Mouse (Mus musculus) neural tube, embryonic 10.5 days (tissue): ENCODE data around the gene Inava.

Experiments used
- DNase-seq: peaks from one replicate; pipeline ENCODE4 v3.0.0-alpha.2; 2017; ENCODE audit warnings: low spot score; ENCODE audit errors: extremely low spot score

Inava gene

DNA sequence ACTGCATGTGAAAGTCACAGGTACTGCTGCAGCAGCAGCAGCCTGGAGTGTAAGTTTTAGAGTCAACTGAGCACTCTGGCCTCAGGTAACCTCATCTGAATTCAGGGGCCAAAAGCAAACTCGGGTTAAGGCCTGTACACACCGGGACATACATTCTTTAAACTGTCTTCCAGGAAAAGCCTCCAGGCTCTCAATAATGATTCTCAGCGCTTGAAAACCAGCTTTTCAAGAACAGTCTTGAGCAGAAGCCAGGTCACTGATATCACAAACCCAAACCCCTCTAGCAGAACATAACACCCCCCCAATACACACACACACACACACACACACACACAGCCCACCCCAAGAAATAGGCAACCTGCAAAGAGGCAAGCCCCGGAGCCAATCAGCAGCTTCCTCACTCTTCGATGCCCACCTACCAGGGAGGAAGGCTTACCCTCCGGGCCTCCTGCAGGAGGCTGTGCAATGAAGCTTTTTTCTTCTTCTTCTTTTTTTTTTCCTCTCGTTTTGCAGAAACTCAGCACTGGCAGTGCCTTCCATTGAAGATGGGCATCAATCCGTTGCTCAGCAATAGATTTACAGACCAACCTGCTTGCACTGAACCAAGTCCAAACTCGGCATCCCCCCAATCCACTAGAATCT, 1.7 kb downstream of the Inava start:
- peak; percentile 44 for DNase-seq

DNA sequence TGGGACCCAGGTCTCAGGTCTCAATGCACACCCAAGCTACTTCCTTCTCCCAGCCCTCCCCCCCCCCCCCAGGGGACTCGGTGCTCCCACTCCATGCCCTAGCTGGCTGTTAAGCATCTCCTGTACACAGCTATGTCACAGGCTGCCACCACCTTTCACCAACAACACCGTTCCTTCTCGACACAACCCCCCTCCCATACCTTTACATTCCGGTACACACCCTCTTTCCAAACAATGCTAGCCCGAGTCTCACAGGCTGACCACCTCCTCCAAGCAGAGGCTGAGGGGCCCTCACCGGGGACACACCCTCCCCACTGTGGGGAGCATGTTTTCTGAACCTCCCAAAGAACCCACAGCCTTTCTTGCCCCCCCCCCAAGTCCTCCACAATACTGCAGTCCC, 2.5 kb downstream of the Inava start:
- peak; percentile 26 for DNase-seq

DNA sequence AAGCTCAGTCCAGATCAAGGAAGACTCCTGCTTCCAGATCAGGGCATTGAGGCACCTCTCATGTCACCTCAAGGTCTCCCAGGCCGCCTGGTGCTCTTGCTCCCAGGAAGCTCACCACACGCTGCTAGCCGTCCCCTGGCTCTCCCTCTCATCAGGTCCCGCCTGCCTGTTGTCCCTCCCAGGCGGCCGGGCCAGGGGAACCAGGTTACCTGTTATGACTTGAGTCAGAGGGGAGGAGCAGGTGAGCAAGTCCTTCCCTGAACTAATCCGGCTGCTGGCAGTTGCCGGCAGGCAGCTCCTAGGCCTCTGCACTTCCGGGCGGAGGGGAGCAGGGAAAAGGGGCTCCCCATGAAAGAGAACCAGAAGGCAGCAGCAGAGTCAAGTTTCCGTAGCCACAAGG, 3.9 kb downstream of the Inava start:
- DNase-seq: peak; percentile 29

DNA sequence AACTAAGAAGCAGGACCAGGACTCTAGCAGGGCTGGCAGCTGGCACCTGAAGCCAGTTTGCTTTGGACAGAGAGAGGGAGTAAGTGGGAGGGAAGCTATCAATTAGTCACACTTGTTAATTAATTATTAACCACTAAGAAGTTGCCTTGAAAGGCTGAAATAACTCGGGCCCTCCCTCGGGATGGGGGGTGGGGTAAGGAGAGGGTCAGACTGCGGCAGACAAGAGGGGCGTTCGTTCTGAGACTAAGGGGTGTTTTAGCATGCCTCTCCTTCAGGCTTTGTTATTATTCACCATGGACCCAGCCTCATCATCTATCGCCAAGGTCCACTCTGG, 5.1 kb downstream of the Inava start:
- peak; percentile 26 for DNase-seq

DNA sequence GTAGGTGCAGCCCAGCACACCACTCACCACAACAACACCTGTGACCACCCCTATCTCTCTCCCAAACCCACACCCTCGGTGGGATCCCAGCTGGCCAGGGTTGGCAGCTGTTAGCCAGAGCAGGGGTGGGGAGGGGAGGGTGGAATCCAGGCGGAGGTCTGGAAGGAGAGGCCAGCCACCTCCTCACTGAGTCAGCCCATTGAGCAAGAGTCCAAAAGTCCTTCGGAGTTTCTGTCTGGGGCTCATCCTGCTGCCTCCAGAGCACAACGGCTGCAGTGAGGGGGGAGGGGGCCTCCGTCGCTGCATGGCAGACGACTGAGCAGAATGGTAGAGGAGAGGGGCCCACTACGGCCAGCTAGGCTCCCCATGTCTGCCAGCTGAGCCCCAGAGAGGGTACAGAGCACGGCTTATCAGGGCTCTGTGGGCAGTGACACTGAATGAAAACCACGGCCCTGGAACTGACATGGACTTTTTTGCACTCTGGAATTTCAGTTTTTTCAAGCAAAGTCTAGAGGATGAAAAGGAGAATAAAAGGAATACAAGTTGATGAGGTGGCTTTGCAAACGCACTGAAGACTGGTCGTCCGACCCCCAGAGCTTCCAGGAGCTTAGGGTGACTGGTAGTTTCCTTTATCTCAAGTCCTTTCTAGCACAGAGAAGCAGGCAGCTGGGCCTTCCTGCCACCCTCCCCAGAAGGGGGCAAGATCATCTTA, 5.6 kb downstream of the Inava start:
- DNase-seq: peak; percentile 31

DNA sequence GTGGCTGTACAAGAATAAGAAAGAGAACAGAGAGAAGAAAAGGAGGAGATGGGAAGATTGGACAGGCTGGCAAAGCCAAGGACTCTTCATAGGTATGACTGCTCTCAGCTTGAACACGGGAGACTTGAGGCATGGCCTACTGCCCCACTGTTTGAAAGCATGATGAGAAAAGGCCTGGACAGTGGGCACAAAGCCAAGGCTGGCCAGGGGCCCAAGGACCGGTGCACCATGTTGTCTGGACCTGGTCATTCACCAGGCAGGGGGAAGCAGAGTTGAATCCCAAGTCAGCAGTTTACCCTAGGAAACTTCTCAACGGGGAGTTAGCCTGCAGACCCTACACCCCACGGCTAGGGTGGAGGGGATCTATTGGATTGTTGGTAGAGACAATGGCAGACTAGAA, 6.2 kb downstream of the Inava start:
- no peak for DNase-seq

DNA sequence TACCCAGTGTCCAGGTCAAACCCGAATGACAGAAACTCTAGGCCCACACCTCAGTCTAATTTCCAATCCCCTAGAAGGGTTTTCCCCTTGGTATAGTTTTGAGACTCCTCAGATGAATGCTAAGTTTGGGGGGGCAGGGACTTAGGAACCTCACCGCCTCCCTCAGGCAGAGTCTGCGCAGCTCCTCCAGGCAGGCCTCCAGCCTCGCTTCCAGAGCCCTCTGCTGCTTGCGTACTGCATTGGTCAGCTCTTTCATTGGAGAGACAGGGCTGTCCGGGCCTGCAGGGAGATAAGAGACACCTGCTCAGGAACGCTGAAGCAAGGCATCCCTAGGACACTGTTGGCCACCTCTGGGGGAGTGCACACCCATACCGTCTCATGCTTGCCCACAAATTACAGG, 7.4 kb downstream of the Inava start:
- no peak for DNase-seq

DNA sequence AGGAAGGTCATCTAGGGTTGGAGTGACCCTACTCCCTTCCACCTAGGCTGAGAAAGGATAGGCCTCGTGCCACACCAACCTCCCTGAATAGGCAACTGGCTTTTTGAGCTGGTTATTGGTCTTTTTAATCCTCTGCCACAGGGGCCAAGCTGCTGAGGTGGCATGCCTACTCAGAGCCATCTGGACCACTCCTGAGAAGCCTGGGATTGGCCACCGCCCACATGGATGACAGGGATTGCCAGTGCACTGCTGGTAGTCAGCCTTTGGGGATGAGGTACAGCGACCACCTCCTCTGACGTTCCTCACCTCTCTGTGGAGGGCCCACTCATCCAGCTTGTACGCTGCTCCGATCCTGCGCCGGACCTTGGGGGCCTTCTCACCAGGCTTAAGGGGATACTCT, 8.2 kb downstream of the Inava start:
- DNase-seq: no peak

DNA sequence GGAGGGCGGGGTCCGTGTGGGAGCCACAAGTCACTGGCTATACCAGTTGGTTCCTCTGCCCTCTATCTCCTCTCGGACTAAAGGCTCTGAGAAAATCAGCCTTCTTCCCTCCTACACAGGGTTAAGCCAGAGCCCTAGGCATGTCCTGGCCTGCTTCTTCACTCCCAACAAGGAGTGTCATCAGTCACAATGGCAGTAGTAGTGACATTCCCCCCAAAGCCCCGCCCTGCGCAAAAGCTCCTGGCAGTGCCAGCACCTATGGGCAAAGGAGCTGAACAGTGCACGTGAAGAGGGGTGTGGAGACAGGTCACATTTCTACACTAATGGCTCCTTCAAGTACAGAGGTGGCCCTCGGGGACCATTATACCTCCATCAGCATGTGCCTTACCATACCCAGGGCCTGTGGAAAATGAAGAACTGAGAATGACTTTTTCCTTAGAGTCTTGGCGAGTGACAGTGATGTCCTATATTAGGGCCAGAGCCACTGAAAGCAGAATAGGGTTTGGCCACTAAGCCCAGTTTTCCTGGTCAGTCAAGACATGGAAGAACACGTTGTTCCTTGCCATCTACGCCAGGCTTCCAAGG, 10.2 kb downstream of the Inava start:
- no peak for DNase-seq

DNA sequence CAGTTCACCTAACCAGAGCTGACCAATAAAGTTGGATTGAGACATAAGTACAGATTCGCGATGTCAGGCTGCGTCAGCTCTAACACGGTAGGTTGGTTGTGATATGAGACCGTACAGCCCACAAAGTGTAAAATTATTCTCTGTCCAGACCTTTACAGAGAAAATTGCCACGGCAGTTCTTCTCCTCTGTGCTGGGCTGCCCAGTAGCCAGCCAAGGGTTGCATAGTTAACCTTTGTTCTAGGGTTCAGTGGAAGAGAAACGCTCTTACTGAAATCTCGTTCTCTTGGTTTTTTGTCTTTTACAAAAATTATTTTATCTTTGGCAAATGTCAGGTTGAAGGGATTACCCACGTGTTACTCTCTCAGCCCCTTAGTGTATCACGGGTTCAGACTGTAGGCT, 11.7 kb downstream of the Inava start:
- no peak for DNase-seq

DNA sequence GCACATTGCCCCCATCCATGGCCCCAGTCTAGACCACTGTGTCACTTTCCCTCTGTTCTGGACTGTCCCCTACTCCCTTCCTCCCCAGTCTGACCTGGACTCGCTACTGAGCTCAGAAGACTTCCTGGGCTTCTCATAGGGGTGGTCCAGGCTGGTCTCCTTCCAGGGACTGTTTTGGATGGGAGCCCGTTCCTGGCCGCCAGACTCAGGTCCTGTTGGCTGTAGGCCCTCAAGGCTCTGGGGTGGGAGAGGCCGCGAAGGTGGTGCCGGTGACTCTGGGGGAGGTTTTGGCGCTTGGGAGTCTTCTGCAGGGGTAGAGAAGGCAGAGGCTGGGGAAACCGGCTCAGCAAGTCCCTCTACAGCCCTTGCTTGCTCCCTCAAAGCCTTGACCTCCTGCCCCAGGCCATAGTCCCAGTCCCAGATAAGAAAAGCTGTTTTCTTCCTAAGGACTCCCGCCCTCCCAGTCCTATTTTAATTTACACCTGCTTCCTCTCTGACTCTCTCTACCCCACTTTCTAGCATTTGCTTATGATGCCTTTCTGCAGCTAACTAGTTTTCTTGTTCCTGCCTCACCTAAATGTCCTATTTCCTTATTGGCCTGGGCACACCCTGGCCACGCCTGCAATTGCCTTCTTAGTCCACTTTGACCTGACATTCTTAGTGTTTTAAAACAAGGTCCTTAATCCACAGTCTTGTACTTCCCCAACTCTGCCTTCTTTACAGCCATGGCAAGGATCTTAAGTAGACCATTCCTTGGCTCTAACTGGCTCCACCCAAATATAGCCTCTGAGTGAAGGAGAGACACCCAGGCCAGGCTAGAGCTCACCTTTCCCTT, 13.8 kb downstream of the Inava start:
- DNase-seq: no peak

DNA sequence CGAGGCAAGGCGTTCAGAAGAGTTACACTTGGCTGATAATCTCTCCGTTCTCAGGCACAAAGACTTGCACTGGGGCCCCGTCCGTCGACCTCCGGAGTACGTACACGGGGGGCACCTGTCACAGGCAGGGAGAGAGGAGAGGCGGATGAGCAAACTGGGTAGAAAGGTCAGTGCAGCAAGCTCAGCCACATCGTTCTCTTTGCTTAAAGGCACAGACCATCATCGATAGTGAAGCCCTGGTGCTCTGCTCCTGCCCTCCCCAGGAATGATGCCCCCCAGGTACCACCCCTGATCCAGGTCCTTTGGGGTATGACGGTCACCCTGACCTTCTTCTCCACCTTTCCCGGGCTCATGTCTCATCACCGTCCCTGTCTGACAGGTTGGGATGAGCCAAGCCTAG, 19.8 kb downstream of the Inava start:
- DNase-seq: no peak

DNA sequence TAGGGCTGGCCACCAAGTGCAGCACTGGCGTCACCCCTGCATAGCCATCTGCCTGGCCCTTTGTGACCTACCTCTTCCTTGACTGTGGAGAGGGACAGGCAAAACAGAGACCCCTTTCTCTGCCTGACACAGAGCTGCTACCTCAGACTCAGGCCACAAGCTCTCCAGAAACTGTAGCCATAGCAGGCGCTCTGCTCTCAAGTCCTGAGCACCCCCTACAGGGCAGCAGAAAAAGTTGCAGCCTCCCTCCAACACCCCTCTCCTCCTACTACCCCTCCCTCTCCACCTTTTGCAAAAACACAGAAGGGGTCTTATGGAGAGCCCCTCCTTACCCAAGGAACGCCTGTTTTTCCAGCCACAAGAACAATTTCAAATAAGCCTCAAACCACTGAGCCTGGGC, 21.3 kb downstream of the Inava start, which contains the start of gene Mroh3:
Gene Mroh3, minus strand, starts transcription at position 26 of the 400 bp plus-strand sequence.
- DNase-seq: peak; percentile 41

DNA sequence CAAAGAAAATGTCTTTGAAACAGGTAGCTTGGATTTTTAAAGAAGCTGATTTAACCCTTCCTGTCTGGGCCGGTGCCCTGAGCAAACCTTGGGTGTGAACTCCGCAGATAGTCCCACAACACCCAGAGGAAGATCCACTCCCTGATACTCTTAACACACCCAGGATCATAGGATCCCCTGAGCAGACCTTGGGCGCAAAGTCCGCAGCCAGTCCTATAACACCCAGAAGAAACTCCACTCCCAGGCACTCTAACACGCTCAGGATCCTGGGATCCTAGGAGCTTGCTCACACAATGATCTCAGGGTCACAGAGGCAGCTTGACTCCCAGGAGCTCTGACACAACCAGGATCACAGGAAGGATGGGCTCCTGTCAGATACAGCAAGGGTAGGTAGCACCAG, 44.0 kb downstream of the Inava start:
- no peak for DNase-seq

DNA sequence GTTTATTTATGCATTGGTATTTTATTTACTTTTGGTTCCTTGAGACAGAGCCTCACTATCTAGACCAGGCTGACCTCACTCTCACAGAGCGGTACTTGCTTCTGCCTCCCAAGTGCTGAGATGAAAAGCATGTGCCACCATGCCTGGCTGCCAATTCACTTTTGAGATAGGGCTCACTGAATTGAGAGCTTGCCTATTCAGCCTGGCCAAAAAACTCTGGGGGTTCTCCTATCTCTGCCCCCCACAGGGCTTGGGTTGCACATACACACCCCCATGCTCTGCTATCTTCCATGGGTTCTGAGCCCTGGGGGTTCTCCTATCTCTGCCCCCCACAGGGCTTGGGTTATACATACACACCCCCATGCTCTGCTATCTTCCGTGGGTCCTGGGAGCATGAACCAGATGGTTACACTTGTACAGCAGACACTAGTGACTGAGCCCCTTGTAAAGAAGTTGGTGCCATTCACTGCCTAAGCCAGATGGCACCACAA, 54.5 kb downstream of the Inava start:
- no peak for DNase-seq

DNA sequence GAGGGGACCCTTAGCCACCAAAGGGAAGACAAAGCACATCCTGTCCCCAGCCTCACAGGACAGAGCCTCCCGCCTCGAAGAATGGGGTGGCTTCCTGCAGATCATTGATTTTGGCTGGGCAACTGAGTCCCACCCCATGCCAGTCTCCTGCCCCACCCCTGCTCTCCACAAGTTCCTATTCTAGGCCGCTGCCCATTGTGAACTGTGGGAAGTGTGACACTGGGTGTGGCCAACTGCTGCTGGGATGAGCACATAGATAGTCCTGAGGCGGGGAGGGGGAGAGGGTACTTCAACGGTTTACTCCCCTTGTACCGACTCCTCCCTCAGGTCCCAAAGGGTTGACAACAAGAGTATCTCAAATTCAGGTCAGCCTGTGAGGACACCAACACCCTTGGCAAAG, 55.3 kb downstream of the Inava start:
- no peak for DNase-seq

DNA sequence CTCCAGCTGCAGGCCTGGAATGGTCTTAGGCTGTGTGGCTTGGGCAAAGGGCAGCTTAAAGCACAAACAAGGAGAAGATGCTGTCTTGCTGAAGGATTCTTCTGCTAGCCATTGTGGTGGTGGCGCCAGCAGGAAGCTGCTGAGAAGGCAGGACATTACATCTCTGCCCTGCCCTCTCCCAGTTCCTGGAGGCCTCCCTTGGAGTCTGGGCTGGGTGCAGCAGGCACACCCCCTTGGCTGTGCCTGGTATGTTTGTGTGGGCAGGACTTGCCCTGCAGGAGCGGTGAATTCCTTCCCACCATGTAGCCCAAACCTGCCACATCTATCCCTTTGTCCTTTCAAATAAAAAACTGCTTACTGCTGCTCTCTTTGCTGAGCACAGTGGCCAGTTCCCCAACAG, 57.0 kb downstream of the Inava start:
- no peak for DNase-seq

DNA sequence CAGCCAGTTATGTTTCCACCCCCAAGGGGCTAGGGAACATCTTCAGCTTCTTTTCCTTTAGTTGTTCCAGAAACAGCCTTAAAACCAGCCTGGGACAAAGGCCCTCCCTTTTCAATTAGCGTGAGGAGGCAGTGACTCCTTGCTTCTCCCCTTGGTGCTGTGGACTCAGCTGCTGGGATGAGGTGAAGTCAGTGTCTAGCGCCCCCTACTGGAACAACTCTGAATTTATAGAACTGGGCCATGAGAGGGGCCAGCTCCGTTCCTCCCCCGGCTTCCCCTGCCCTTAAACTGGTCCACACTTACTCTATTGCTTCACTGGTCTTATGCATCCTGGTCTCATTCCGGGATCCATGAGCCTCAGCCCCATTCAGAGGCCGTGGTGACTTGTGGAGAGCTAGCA, 58.9 kb downstream of the Inava start:
- DNase-seq: peak; percentile 60

DNA sequence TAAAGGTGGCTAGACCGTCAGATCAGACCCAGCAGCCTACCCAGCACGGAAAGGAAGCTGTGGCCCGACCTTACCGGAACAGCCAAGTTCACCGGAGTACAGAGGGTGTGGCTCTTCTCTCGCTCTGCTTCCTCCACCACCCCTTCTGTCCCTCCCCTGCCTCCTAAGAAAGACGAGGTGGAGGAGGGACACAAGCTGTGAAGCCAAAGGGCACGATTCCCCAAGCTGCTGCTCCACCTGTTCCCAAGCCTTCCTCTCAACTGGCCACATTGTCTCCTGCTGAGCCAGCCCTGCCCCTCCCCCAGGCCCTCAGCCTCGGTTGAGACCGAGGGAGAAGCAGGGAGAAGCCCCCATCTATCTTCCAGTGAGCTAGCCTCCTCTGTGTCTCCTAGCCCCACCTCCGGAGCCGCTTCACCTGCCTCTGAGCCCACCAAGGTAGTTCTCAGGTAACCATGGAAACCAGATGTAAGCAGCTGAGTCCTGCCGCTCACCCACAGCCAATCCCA, 59.9 kb downstream of the Inava start:
- peak; percentile 46 for DNase-seq

DNA sequence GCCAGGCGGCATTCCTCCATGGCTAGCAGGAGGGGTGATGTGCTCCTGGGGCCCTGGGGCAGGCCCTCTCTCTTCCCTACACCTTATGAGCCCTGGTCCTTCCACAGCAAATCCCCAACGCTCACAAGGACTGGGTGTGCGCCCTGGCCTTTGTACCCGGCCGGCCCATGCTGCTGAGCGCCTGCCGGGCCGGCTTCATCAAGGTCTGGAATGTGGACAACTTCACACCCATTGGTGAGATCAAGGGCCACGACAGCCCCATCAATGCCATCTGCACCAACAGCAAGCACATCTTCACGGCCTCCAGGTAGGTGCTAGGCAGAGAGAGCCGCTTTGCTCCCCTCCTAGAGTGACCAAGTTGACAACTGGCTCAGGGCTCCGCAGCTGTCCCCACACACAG, 61.4 kb downstream of the Inava start:
- DNase-seq: no peak

DNA sequence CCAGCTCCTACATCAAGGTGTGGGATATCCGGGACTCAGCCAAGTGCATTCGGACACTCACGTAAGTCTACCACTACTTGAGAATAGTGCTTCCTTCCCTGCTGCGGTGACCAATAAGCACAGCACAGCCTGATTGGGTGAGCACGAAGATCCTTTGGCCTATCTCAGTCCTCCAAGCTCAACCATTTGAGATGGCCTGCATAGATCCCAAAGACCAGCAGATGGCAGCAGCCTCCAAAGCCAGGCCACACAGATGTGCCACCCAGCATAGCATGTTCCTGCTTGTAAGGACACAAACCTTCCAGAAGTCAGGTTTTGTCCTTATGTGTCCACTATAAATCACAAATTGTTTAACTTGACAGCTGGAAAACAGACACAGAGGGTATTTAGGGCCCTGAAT, 64.0 kb downstream of the Inava start:
- peak; percentile 85 for DNase-seq

DNA sequence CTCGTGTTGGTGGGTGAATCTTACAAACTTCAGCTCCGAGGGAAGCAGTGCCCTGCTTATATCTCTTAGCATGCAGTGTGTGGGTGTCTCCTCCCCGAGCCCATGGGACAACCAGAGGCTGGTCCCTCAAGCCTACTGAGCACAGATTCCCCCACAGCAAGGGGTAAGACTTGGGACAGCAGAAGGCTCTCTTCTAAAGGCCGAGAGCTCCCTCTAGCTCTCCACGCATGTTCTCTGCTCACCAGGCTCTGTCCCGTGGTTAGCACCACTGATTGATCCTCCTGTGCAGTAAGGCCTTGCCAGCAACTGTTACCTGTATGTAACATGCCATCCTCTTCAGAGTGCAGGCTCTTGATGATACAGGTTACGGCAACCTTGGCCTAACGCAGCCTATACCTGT, 66.4 kb downstream of the Inava start:
- DNase-seq: no peak
